23 mouse cellular contexts compared by ENCODE assay signal in the genomic region with DNA sequence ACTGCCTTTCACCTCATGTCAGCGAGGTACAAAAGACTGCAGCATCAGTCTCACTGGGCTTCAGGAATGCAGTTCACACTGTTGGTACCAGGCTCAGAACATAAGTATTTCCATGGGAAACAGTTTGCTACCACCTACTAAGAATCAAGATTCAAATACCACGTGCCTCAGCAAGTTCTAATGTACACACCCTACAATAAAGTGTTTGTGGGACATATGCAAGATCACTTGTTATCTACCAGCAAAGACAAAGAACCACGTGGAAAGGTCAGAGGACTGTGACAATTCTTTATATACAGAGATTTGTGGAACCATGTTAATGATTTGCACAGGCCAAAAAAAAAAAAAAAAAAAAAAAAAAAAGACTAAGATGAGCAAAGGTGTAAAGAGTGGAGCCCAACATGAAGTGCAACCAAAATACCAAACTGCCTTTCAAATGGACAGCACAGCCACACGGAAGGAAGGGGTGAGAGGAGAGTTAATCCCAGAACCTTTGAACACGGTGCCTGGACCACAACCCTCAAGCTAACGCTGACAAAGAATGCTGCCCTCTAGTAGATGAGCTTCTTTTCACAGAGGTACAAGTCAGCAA.
"Had no signal": no experiment of that assay in that cellular context is flagged by ENCODE, and none has a peak within 500 bp of the region (broad histone marks: within the 10 kb centered on the region; RNA-seq: fewer than 3 reads in every experiment).

No protein-coding gene starts in this region.

- H3K27me3 ChIP-seq: hindbrain, embryonic 13.5 days; hindbrain, embryonic 15.5 days; limb, embryonic 13.5 days; limb, embryonic 15.5 days; liver, embryonic 12.5 days had no signal

- H3K9me3 ChIP-seq: hindbrain, embryonic 13.5 days; hindbrain, embryonic 15.5 days; limb, embryonic 13.5 days; limb, embryonic 15.5 days; liver, embryonic 12.5 days had no signal

- DNase-seq: gastrocnemius, adult 2 months; gastrocnemius, postnatal 10 days; gastrocnemius, postnatal 25 days; heart, adult 11 months; heart, adult 2 months; heart, postnatal 14 days; heart, postnatal 36 days; kidney, adult 18-20 months; kidney, adult 8-10 months; kidney, postnatal 10 days; kidney, postnatal 25 days; kidney, postnatal 4 days; layer of hippocampus, postnatal 36 days; left cerebral cortex, postnatal 4 days had no signal

- H3K4me1 ChIP-seq: hindbrain, embryonic 15.5 days; limb, embryonic 15.5 days had no signal

- H3K4me3 ChIP-seq: gastrocnemius, adult 2 months; heart, adult 2 months; hindbrain, embryonic 13.5 days; hindbrain, embryonic 15.5 days; layer of hippocampus, adult 2 months; limb, embryonic 13.5 days; limb, embryonic 15.5 days; liver, embryonic 12.5 days had no signal

- ATAC-seq: hindbrain, postnatal 0 days; liver, embryonic 12.5 days had no signal

- H3K27ac ChIP-seq: gastrocnemius, adult 2 months; heart, adult 2 months; hindbrain, embryonic 13.5 days; hindbrain, embryonic 15.5 days; hindbrain, postnatal 0 days; layer of hippocampus, adult 2 months; limb, embryonic 13.5 days; limb, embryonic 15.5 days; liver, embryonic 12.5 days; liver, embryonic 14.5 days had no signal

- H3K4me2 ChIP-seq: heart, embryonic 11.5 days; hindbrain, embryonic 13.5 days; hindbrain, embryonic 15.5 days; limb, embryonic 13.5 days; limb, embryonic 15.5 days; liver, embryonic 12.5 days had no signal

- H3K36me3 ChIP-seq: hindbrain, embryonic 13.5 days; hindbrain, embryonic 15.5 days; limb, embryonic 13.5 days; limb, embryonic 15.5 days; liver, embryonic 12.5 days had no signal

- H3K9ac ChIP-seq: hindbrain, embryonic 13.5 days; hindbrain, embryonic 15.5 days; limb, embryonic 13.5 days; limb, embryonic 15.5 days; liver, embryonic 12.5 days; liver, embryonic 14.5 days had no signal
